Mouse (Mus musculus): ENCODE data around the gene Scgb1c1.
A peak's percentile ranks its signal among the peaks of the same experiment; 100 is the strongest.

Scgb1c1 gene

DNA sequence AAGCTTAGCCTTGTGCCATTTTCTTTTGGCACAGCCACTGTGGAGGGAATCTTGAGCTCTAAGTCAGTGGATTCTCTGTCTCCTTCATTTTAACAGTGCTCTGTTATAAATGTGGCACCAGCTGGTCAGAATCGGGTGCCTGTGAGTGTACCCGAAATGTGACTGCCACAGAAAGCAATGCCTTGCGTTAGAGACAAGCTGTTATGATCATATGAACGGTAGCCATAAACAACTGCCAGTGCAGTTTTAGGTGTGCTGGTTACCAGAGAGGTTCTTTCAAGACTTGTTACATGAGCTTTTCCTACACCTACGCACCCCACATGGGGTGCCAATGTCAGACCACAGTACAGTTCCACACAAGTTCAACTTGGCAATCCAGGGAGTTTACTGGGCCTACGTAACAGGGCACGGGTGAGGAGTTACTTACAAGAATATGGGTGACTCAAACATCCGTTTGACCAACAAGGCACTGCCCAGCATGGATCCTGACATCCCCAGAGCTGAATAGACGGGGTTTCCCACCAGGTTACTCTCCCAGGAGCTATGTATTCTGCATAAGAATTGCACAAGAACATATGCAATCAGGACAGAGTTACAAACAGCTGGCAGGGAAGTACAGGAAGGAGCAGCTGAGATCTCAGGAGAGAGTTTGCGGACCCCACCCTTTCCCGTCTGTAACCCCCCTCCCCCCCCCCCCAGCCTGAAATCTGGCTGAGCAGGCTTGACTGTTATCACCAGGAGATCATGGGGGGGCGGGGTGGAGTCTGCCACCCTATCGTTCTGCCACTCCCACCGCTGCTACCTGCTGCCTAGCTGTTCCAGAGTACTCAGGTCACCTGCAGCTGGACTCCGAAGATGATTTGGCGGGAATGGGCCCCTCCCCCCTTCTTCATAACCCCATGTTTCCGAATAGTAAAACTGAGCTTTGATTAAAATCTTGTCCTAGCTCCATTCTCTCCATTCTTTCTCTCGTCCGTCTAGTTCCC lies 4.3 kb upstream of the Scgb1c1 start:
- DNase-seq (ENCODE audit: low spot score in 2 of 2), result no peak

DNA sequence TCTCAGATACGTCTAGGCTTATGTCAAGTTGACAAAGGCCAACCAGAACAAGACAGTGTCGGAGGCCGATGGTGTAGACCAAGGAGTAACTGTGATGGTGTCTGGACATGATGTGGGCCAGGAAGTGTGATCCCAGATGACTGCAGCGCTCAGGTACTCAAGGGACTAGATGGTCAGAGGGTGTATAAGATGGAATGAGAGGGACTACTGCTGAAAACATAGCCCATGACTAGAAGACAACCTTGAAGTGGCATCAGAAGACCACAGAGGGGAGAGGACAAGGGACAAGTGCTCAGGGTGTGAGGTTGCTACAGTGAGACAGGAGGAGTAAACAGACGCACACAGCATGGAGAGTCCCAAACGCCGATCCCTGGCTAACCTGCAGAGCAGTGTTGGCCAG lies 1.5 kb upstream of the Scgb1c1 start:
- DNase-seq (ENCODE audit: low spot score in 2 of 2), result no peak

- no peak for DNase-seq (ENCODE audit: low spot score in 2 of 2)
Measured at GRCm38 (mm10) chr7:140845683-140846082, 336 bp downstream of the Scgb1c1 start.

DNA sequence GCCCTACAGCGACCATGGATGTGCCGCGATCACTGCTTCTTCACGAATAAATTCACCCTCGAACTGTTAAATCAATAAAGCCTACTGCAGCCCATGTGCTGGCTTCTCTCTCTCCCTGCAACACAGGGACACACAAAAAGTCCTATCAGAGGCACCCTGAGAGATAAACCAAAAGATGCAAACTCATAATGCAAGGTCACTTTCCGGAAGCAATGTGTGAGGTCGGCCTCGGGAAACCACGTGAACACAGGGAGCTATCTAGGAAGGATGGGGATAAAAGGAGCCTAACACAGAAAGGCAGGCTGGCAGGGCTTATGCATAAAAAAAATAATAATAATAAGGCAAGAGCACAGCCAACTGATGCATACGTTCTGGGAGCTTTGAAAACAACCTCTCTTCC lies 1.3 kb downstream of the Scgb1c1 start:
- no peak for DNase-seq (ENCODE audit: low spot score in 2 of 2)

GRCm38 (mm10) chr7:140847755-140848580 lies 2.6 kb downstream of the Scgb1c1 start, which contains the start of gene Odf3:
Gene Odf3 (plus strand): TSS chr7:140847805.
- peak; percentile 24 to 26 for DNase-seq (ENCODE audit: low spot score in 2 of 2)

GRCm38 (mm10) chr7:140848591-140848990 lies 3.2 kb downstream of the Scgb1c1 start:
- peak in 1 of 2 experiments; percentile 19 for DNase-seq (ENCODE audit: low spot score in 2 of 2)

GRCm38 (mm10) chr7:140851916-140852315 lies 6.6 kb downstream of the Scgb1c1 start:
- DNase-seq (ENCODE audit: low spot score in 2 of 2), result no peak

GRCm38 (mm10) chr7:140853386-140853785 lies 8.0 kb downstream of the Scgb1c1 start:
- no peak for DNase-seq (ENCODE audit: low spot score in 2 of 2)

DNA sequence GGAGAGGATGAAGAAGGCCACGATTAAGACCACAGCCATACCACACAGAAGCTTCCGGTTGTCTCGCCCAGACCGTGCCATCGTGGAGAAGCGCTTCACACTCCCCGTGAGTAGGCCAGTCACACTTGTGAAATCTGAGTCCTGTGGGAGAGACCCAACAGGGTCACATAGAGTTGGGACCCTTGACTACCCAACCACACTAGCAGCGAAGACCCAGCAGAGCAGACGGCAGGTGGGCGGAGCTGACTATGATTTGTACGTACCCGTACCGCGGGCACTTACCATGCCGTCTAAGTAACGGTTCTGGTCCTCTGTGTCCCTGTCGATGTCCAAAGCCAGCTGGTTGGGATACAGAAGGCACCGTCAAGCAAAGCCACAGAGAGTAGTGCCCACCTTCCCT lies 9.1 kb downstream of the Scgb1c1 start:
- DNase-seq (ENCODE audit: low spot score in 2 of 2), result no peak

DNA sequence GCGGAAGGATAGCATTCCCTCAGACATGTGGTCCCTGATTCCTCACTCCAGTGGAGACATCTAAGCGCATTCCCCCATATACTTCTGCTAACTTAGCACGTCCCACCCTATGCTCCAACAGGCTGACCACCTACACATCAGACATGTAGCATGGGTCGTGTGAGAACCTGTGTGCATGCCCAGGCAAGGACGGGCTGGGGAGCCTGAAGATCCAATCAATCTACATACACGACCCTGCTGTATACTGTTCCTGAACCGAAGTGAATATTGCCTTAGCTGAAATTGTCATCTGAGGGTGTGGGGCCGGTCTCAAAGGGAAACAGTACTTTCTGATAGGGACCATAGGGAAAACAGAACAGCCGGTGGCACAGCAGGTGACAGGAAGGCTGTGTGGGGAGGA lies 9.8 kb downstream of the Scgb1c1 start:
- no peak for DNase-seq (ENCODE audit: low spot score in 2 of 2)

- peak; percentile 44 to 70 for DNase-seq (ENCODE audit: low spot score in 2 of 2)
Measured at GRCm38 (mm10) chr7:140855860-140856784, 10.8 kb downstream of the Scgb1c1 start, which contains the start of gene Gm45785. Gene Gm45785 (minus strand): TSS chr7:140856331.

DNA sequence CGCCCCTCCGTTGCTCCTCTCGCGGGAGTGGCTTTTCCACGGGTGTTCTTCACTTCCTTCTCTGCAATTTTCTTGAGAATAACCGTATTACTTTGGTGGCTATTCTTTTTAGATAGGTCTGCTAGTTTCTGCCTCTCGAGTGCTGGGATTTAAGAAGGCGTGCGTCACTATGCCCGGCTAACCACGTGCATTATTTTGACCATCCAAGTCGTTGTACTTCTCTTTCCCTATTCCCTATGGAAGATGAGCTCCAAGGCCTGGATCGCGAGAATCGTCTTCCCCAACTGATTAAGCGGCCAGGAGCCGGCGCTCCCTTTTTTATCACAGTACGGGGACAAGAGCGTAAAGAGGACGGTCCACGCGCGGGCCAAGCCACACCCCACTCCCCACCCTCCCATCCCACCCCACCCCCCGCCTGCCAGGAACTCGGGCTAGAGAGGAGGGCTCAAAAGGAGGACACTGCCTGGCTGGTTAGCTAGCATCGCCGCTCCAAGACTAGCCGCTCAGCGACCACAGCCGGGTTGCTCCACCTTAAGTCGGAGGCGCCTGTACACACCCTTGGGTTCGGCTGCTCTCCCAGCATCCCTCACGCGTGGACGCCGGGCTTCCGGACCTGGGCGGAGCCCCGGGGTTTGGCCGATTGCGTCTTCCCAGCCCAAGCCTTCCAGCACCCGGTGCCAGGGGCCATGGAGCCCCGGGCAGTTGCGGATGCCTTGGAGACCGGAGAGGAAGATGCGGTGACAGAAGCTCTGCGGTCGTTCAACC lies 11.6 kb downstream of the Scgb1c1 start, which contains the start of gene Ric8a:
Ric8a (plus strand) TSS at position 173 of the 765 bp plus-strand sequence.
- peak; percentile 70 to 79 for DNase-seq (ENCODE audit: low spot score in 2 of 2)

- DNase-seq (ENCODE audit: low spot score in 2 of 2), result peak in 1 of 2 experiments; percentile 16
Measured at GRCm38 (mm10) chr7:140857550-140858505, 12.5 kb downstream of the Scgb1c1 start, which contains the start of gene Bet1l. Gene Bet1l (minus strand): TSS chr7:140857577.

GRCm38 (mm10) chr7:140858746-140859145 lies 13.4 kb downstream of the Scgb1c1 start:
- no peak for DNase-seq (ENCODE audit: low spot score in 2 of 2)

DNA sequence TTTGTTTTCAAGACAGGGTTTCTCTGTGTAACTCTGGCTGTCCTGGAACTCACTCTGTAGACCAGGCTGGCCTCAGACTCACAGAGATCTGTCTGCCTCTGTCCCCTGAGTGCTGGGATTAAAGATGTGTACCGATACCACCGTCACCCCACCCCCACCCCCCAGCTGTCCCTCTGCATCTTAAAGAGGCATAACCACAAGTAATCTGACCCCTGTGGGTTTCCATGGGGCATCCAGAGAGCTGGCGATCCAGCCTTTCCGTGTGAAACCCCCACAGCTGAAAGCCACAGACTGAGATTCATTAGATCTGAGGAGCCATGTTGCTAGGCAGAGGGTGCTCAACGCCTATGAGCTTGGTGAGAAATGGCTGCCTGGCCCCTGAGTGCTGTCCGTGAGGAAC lies 14.7 kb downstream of the Scgb1c1 start:
- DNase-seq (ENCODE audit: low spot score in 2 of 2), result no peak

- DNase-seq (ENCODE audit: low spot score in 2 of 2), result no peak
Measured at GRCm38 (mm10) chr7:140860728-140861127, 15.4 kb downstream of the Scgb1c1 start.

GRCm38 (mm10) chr7:140864761-140865160 lies 19.4 kb downstream of the Scgb1c1 start:
- DNase-seq (ENCODE audit: low spot score in 2 of 2), result no peak

DNA sequence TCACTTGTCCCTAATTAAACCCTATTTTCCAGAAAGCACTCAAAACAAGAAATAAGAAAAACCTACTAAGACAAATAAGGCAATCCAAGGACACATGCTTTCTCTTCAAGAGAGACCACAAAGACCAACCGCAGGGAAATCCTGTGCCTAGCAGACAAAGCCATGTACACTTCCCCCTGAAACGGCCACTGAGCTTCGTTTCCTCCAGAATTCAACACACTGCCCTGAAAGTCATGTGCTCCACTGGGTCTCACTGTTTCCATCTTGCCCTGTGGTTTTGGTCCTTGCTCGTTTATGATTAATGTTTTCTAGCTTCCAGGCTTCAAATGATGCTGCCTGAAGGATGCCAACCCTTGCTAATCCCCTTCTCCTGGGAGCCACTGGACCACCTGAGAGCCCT lies 28.9 kb downstream of the Scgb1c1 start:
- DNase-seq (ENCODE audit: low spot score in 2 of 2), result no peak

GRCm38 (mm10) chr7:140877364-140877763 lies 32.0 kb downstream of the Scgb1c1 start:
- DNase-seq (ENCODE audit: low spot score in 2 of 2), result no peak
